Mouse (Mus musculus) olfactory bulb, adult 2 months (tissue): ENCODE data around the gene Snx14.

ENCODE experiments used
- CTCF ChIP-seq: fragments of 200-500 bp; IDR thresholded peaks from 2 replicates; pipeline ENCODE4 v1.5.1; 2012; ENCODE audit warnings: low read depth, mild to moderate bottlenecking, low read length, moderate library complexity; ENCODE audit not compliant: insufficient read depth
- POLR2A ChIP-seq: fragments of 200-500 bp; IDR thresholded peaks from 2 replicates; pipeline ENCODE4 v1.6.1; 2012; ENCODE audit warnings: mild to moderate bottlenecking, low read depth, low read length, moderate library complexity; ENCODE audit not compliant: insufficient read depth

- TF ChIP-seq CTCF, result no peak
- TF ChIP-seq POLR2A, result no peak
Measured at GRCm38 (mm10) chr9:88439238-88439600, 461 bp upstream of the Snx14 start.
